Mouse (Mus musculus) c-Kit-positive CD71-positive TER-119-positive erythroid progenitor cells, embryonic 14.5 days (primary cell): ENCODE results near the gene Shc1.
"Not testable (repeated sequence)": the region's sequence is repeated elsewhere in the genome, so short reads cannot be mapped to it uniquely, and the experiment has no call there.

Experiments
- DNase-seq: peaks from one replicate; pipeline ENCODE4 v3.0.0-alpha.2; 2013; ENCODE audit warnings: low spot score

The Shc1 gene

GRCm38 (mm10) chr3:89419571-89419970, 1.3 kb downstream of the Shc1 start:
- no peak for DNase-seq

- DNase-seq = no peak
Measured at GRCm38 (mm10) chr3:89419981-89420380, 1.7 kb downstream of the Shc1 start.

GRCm38 (mm10) chr3:89420421-89420820, 2.2 kb downstream of the Shc1 start:
- no peak for DNase-seq

GRCm38 (mm10) chr3:89421002-89421774, 2.9 kb downstream of the Shc1 start:
- peak; percentile 82 for DNase-seq

GRCm38 (mm10) chr3:89421810-89422473, 3.7 kb downstream of the Shc1 start:
- DNase-seq = no peak

GRCm38 (mm10) chr3:89422556-89423205, 4.4 kb downstream of the Shc1 start:
- no peak for DNase-seq

GRCm38 (mm10) chr3:89424416-89425140, 6.3 kb downstream of the Shc1 start:
- no peak for DNase-seq

- no peak for DNase-seq
Measured at GRCm38 (mm10) chr3:89425141-89425525, 6.9 kb downstream of the Shc1 start.

GRCm38 (mm10) chr3:89425876-89426275, 7.6 kb downstream of the Shc1 start:
- peak; percentile 82 for DNase-seq

GRCm38 (mm10) chr3:89429021-89429420, 10.8 kb downstream of the Shc1 start:
- DNase-seq = not testable (repeated sequence)

- peak; percentile 87 for DNase-seq
Measured at GRCm38 (mm10) chr3:89430171-89431159, 12.2 kb downstream of the Shc1 start, which contains the start of gene Pygo2. Gene Pygo2 (plus strand): TSS chr3:89430214.

GRCm38 (mm10) chr3:89432606-89433005, 14.4 kb downstream of the Shc1 start:
- no peak for DNase-seq

GRCm38 (mm10) chr3:89434532-89434931, 16.3 kb downstream of the Shc1 start:
- DNase-seq = no peak

- DNase-seq = no peak
Measured at GRCm38 (mm10) chr3:89435041-89435440, 16.8 kb downstream of the Shc1 start.

GRCm38 (mm10) chr3:89436176-89437113, 18.2 kb downstream of the Shc1 start, which contains the start of gene Pbxip1:
Gene Pbxip1 (plus strand): TSS chr3:89436706.
- no peak for DNase-seq

GRCm38 (mm10) chr3:89437269-89437668, 19.0 kb downstream of the Shc1 start:
- no peak for DNase-seq

GRCm38 (mm10) chr3:89440691-89441090, 22.4 kb downstream of the Shc1 start:
- DNase-seq = no peak

GRCm38 (mm10) chr3:89448720-89449537, 30.7 kb downstream of the Shc1 start:
- peak; percentile 53 for DNase-seq

GRCm38 (mm10) chr3:89449541-89449940, 31.3 kb downstream of the Shc1 start:
- DNase-seq = peak; percentile 82
